Mouse (Mus musculus): ENCODE results near the gene Hyal5. TPM values are rescaled to one million over a fixed set of nuclear protein-coding genes. Genes with fewer than 3 reads are reported as not detected.

The Hyal5 gene
- polyA plus RNA-seq, 1 experiment from 2014 or later = 0.10 TPM

Other genes starting within 250 kb of the Hyal5 start
- gene Wasl, start 193.0 kb upstream of the Hyal5 start, polyA plus RNA-seq (2015; fragmentation: Nextera tagmentation; extraction: Ambion mirVana) = 67.3 and 68.5 TPM in 2 replicates
- not detected in 2 replicates for gene Hyal6, start 124.8 kb upstream of the Hyal5 start, polyA plus RNA-seq (2015; fragmentation: Nextera tagmentation; extraction: Ambion mirVana)
- gene Hyal4, start 109.7 kb upstream of the Hyal5 start, polyA plus RNA-seq (2015; fragmentation: Nextera tagmentation; extraction: Ambion mirVana) = not detected in 2 replicates
- gene Spam1, start 66.8 kb upstream of the Hyal5 start, polyA plus RNA-seq (2015; fragmentation: Nextera tagmentation; extraction: Ambion mirVana) = not detected in 2 replicates
- gene Tmem229a, start 98.3 kb downstream of the Hyal5 start, polyA plus RNA-seq (2015; fragmentation: Nextera tagmentation; extraction: Ambion mirVana) = 0.12 and 0.23 TPM in 2 replicates

Measured in lung, embryonic 15.5 days (tissue).